11 mouse cellular contexts compared by ENCODE assay signal in the genomic region with DNA sequence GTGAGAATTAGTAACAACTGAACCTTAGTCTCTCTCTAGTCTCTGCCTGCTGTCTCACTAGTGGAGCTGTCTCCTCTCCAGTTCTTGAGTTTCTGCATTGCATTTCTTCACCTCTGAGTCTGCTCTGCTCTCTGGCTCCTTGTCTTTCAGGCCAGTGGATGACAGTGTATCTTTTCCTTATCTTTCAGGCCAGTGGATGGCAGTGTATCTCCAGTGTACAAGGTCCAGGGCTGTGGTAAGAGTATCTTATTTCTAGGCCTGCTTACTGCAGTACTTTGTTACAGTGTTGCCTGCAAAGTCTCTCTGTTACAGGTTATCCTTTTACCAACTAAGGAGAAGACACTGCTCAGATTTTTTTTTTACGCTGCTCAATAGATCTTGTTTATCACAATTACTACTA. TPM values are rescaled to one million over a fixed set of nuclear protein-coding genes. Genes with fewer than 3 reads are reported as not detected.
DNase-seq lines count a peak whose midpoint lies in the region; ATAC-seq and TF ChIP-seq lines count a peak whose summit lies in the region.
"Had no signal": no experiment of that assay in that cellular context is flagged by ENCODE, and none has a peak within 500 bp of the region (broad histone marks: within the 10 kb centered on the region; RNA-seq: fewer than 3 reads in every experiment).

No protein-coding gene starts in this region.

- no peak for DNase-seq in lung, embryonic 14.5 days
- no peak for DNase-seq in lung, postnatal 14 days
- DNase-seq in G1E (ENCODE audit: low spot score): no peak
- DNase-seq in cerebellum, adult 9-11 months: no peak
- no peak for DNase-seq in c-Kit-positive CD71-positive TER-119-positive erythroid progenitor cells, embryonic 14.5 days (ENCODE audit: low spot score)
- DNase-seq: adrenal gland, postnatal 10 days; heart, postnatal 4 days had no signal

- no peak overlapping the region for H3K4me2 ChIP-seq in lung, embryonic 14.5 days
- H3K4me2 ChIP-seq: liver, embryonic 15.5 days; neural tube, embryonic 12.5 days had no signal

- 91% methylated on average over 1 of the region's 1 CpGs for whole genome bisulfite sequencing in lung, embryonic 14.5 days

- H3K4me3 ChIP-seq in lung, embryonic 14.5 days (ENCODE audit: low read depth, low read length): no peak overlapping the region
- no peak overlapping the region for H3K4me3 ChIP-seq in G1E (ENCODE audit: low read depth, low read length)
- H3K4me3 ChIP-seq: liver, embryonic 15.5 days; neural tube, embryonic 12.5 days had no signal

- no peaks in the 10 kb centered on the region for H3K4me1 ChIP-seq in lung, embryonic 14.5 days (ENCODE audit: insufficient read depth)
- peaks cover 30% of the 10 kb centered on the region for H3K4me1 ChIP-seq in G1E (ENCODE audit: insufficient read depth, low read depth, low read length)
- H3K4me1 ChIP-seq: liver, embryonic 15.5 days; neural tube, embryonic 12.5 days had no signal

- H3K9me3 ChIP-seq in lung, embryonic 14.5 days (ENCODE audit: low read depth, low read length): no peaks in the 10 kb centered on the region
- no peaks in the 10 kb centered on the region; the same call in 1 of the 2 replicates for H3K9me3 ChIP-seq in G1E (replicated peaks)
- H3K9me3 ChIP-seq: liver, embryonic 15.5 days; neural tube, embryonic 12.5 days had no signal

- H3K36me3 ChIP-seq in lung, embryonic 14.5 days (ENCODE audit: insufficient read depth): no peaks in the 10 kb centered on the region
- peaks cover 4% of the 10 kb centered on the region for H3K36me3 ChIP-seq in G1E (replicated peaks)
- H3K36me3 ChIP-seq: liver, embryonic 15.5 days; neural tube, embryonic 12.5 days had no signal

- H3K27ac ChIP-seq in lung, embryonic 14.5 days (ENCODE audit: low read depth): no peak overlapping the region
- H3K27ac ChIP-seq: liver, embryonic 15.5 days; neural tube, embryonic 12.5 days had no signal

- no peak overlapping the region for H3K9ac ChIP-seq in lung, embryonic 14.5 days
- H3K9ac ChIP-seq: liver, embryonic 15.5 days; neural tube, embryonic 12.5 days had no signal

- TF ChIP-seq CTCF in lung, embryonic 14.5 days (IDR thresholded peaks at IDR 0.05; ENCODE audit: low read depth): 0 out of 2 replicates have a peak, but pooled peaks have one; percentile 9
- TF ChIP-seq CTCF in G1E (IDR thresholded peaks at IDR 0.05; ENCODE audit: low read depth, low read length): no peak

- no peaks in the 10 kb centered on the region for H3K27me3 ChIP-seq in lung, embryonic 14.5 days (ENCODE audit: insufficient read depth, low read length)
- no peaks in the 10 kb centered on the region for H3K27me3 ChIP-seq in G1E (ENCODE audit: insufficient read depth, low read length)
- H3K27me3 ChIP-seq: liver, embryonic 15.5 days; neural tube, embryonic 12.5 days had no signal

- ATAC-seq in lung, embryonic 14.5 days (ENCODE audit: insufficient read depth): no peak
- peak; percentile 67 for ATAC-seq in G1E (ENCODE audit: extremely low read depth, insufficient number of reproducible peaks, low FRiP score, poor library complexity, severe bottlenecking)
- peak; percentile 48; the same call in 1 of the 2 replicates for ATAC-seq in granulocyte monocyte progenitor cell, adult 5-6 weeks (replicated peaks; ENCODE audit: poor library complexity, severe bottlenecking)
- peak; percentile 77 for ATAC-seq in megakaryocyte, adult 5-6 weeks (ENCODE audit: poor library complexity, severe bottlenecking)

RNA-seq across cellular contexts. Expression of a gene that starts 18.5 kb away (rescaled TPM):
- polyA plus RNA-seq in lung, embryonic 14.5 days (2014; fragmentation: Nextera tagmentation; extraction: Ambion mirVana): 87.1 and 89.0 TPM in 2 replicates
- total RNA-seq in G1E (2014; fragmentation: Nextera tagmentation) (70.1 and 74.0 TPM in 2 replicates), G1E (2017) (92.5 and 104 TPM in 2 replicates)
- polyA plus RNA-seq in G1E (2012): 65.2 and 67.5 TPM in 2 replicates
- total RNA-seq in granulocyte monocyte progenitor cell, adult 5-6 weeks (2014; fragmentation: Nextera tagmentation): 87.9 and 100 TPM in 2 replicates
- 100 and 140 TPM in 2 replicates for total RNA-seq in granulocyte monocyte progenitor cell, adult 5-6 weeks (2017)
- total RNA-seq in megakaryocyte, adult 5-6 weeks (2015): 91.3 and 112 TPM in 2 replicates
- total RNA-seq in megakaryocyte, adult 5-6 weeks (2017): 97.0 and 100 TPM in 2 replicates

RNA-seq across cellular contexts. Expression of a gene that starts 19.0 kb away (rescaled TPM):
- polyA plus RNA-seq in lung, embryonic 14.5 days (2014; fragmentation: Nextera tagmentation; extraction: Ambion mirVana): 0.70 and 1.2 TPM in 2 replicates
- 0.87 TPM in 1 of 2 replicates, not detected in the other for total RNA-seq in G1E (2014; fragmentation: Nextera tagmentation)
- total RNA-seq in G1E (2017): 0.16 TPM in 1 of 2 replicates, not detected in the other
- polyA plus RNA-seq in G1E (2012): 0.01 TPM in 1 of 2 replicates, not detected in the other
- total RNA-seq in granulocyte monocyte progenitor cell, adult 5-6 weeks (2014; fragmentation: Nextera tagmentation): 37.4 and 45.1 TPM in 2 replicates
- total RNA-seq in granulocyte monocyte progenitor cell, adult 5-6 weeks (2017): 21.7 and 24.0 TPM in 2 replicates
- 75.8 and 77.8 TPM in 2 replicates for total RNA-seq in megakaryocyte, adult 5-6 weeks (2015)
- 30.4 and 35.9 TPM in 2 replicates for total RNA-seq in megakaryocyte, adult 5-6 weeks (2017)

RNA-seq across cellular contexts. Expression of a gene that starts 44.0 kb away (rescaled TPM):
- polyA plus RNA-seq in lung, embryonic 14.5 days (2014; fragmentation: Nextera tagmentation; extraction: Ambion mirVana): 56.4 and 58.1 TPM in 2 replicates
- total RNA-seq in G1E (2014; fragmentation: Nextera tagmentation) (43.9 and 45.0 TPM in 2 replicates), G1E (2017) (62.2 and 87.9 TPM in 2 replicates)
- 76.1 and 90.5 TPM in 2 replicates for polyA plus RNA-seq in G1E (2012)
- total RNA-seq in granulocyte monocyte progenitor cell, adult 5-6 weeks (2014; fragmentation: Nextera tagmentation): 73.4 and 83.8 TPM in 2 replicates
- total RNA-seq in granulocyte monocyte progenitor cell, adult 5-6 weeks (2017): 80.4 and 84.9 TPM in 2 replicates
- total RNA-seq in megakaryocyte, adult 5-6 weeks (2015): 41.4 and 49.0 TPM in 2 replicates
- total RNA-seq in megakaryocyte, adult 5-6 weeks (2017): 48.6 and 49.8 TPM in 2 replicates

Comparison
In these comparisons a context has a peak if more than half of its experiments do, and no peak if none do; other contexts are left out.
1. RNA of a gene that starts 19.0 kb away (total RNA-seq): 30.4 to 77.8 TPM in megakaryocyte, adult 5-6 weeks and 21.7 to 45.1 TPM in granulocyte monocyte progenitor cell, adult 5-6 weeks; 0.16 to 0.87 TPM in G1E; every median in the first group is over 10 times any median in the second.